Mouse (Mus musculus) liver, embryonic 15.5 days (tissue): Measurements from ENCODE around the gene Xirp2. TPM values are rescaled to one million over a fixed set of nuclear protein-coding genes. Genes with fewer than 3 reads are reported as not detected.

Source experiments
- ATAC-seq: fragments of 200-750 bp; cut with Nextera tagmentation; 2 replicates; pipeline ENCODE4 v1.8.0; 2017; ENCODE audit warnings: moderate number of reproducible peaks, mild to moderate bottlenecking, moderate library complexity; ENCODE audit not compliant: insufficient read depth
- H3K27ac ChIP-seq: fragments of 300-500 bp; sonication (generic); replicated peaks from 2 replicates; pipeline ENCODE4 v1.5.1; 2015; ENCODE audit warnings: mild to moderate bottlenecking, inconsistent platforms
- H3K27me3 ChIP-seq: fragments of 300-500 bp; sonication (generic); 2 replicates; pipeline ENCODE4 v1.6.1; 2015; ENCODE audit warnings: mild to moderate bottlenecking, inconsistent platforms
- H3K36me3 ChIP-seq: fragments of 300-500 bp; sonication (generic); replicated peaks from 2 replicates; pipeline ENCODE4 v1.6.1; 2015; ENCODE audit warnings: moderate library complexity, mild to moderate bottlenecking, inconsistent platforms
- H3K4me1 ChIP-seq: fragments of 300-500 bp; sonication (generic); replicated peaks from 2 replicates; pipeline ENCODE4 v1.6.1; 2015; ENCODE audit warnings: inconsistent platforms
- H3K4me2 ChIP-seq: fragments of 300-500 bp; sonication (generic); 2 replicates; pipeline ENCODE4 v1.6.1; 2015; ENCODE audit warnings: moderate library complexity, mild to moderate bottlenecking, inconsistent platforms
- H3K4me3 ChIP-seq: fragments of 300-500 bp; sonication (generic); replicated peaks from 2 replicates; pipeline ENCODE4 v1.5.1; 2015; ENCODE audit warnings: mild to moderate bottlenecking, inconsistent platforms
- H3K9ac ChIP-seq: fragments of 300-500 bp; sonication (generic); 2 replicates; pipeline ENCODE4 v1.6.1; 2015; ENCODE audit warnings: moderate library complexity, mild to moderate bottlenecking, inconsistent platforms
- H3K9me3 ChIP-seq: fragments of 300-500 bp; sonication (generic); replicated peaks from 2 replicates; pipeline ENCODE4 v1.6.1; 2016; ENCODE audit warnings: inconsistent platforms
- WGBS: fragments of 180-500 bp; shearing (Covaris S2); methylation state at CpG from one replicate; pipeline ENCODE4 v1.1.7; 2015; ENCODE audit warnings: mixed read lengths; ENCODE audit not compliant: insufficient replicate concordance; 5-methylcytosine and 5-hydroxymethylcytosine counted together
- polyA plus RNA-seq: library from polyadenylated mRNA; unstranded; fragments of >200 nt; fragmentation: Nextera tagmentation; extraction: Ambion mirVana; gene quantifications from 2 replicates; pipeline ENCODE4 v1.2.1, GENCODE M21; 2015

Gene Xirp2
- polyA plus RNA-seq, 1 experiment from 2014 or later: 0.01 TPM

GRCm38 (mm10) chr2:67481051-67481450 is 35.2 kb downstream of the Xirp2 start:
- H3K4me1 ChIP-seq: no peaks in the 10 kb centered on the region
- ATAC-seq: no peak
- no peak overlapping the region for H3K4me3 ChIP-seq
- H3K4me2 ChIP-seq: no peak overlapping the region
- H3K27me3 ChIP-seq: no peaks in the 10 kb centered on the region
- 52% methylated on average over 3 of the region's 3 CpGs for WGBS
- H3K27ac ChIP-seq: no peak overlapping the region
- H3K36me3 ChIP-seq: no peaks in the 10 kb centered on the region
- H3K9ac ChIP-seq: no peak overlapping the region
- no peaks in the 10 kb centered on the region for H3K9me3 ChIP-seq

- no peak overlapping the region for H3K4me2 ChIP-seq
- no peak overlapping the region for H3K27ac ChIP-seq
- WGBS: 74% methylated on average over 6 of the region's 6 CpGs
- H3K4me1 ChIP-seq: no peaks in the 10 kb centered on the region
- no peak overlapping the region for H3K4me3 ChIP-seq
- H3K27me3 ChIP-seq: no peaks in the 10 kb centered on the region
- H3K9ac ChIP-seq: no peak overlapping the region
- ATAC-seq: no peak
- H3K36me3 ChIP-seq: no peaks in the 10 kb centered on the region
- H3K9me3 ChIP-seq: no peaks in the 10 kb centered on the region
Observed at GRCm38 (mm10) chr2:67486721-67487120, 40.9 kb downstream of the Xirp2 start.

DNA sequence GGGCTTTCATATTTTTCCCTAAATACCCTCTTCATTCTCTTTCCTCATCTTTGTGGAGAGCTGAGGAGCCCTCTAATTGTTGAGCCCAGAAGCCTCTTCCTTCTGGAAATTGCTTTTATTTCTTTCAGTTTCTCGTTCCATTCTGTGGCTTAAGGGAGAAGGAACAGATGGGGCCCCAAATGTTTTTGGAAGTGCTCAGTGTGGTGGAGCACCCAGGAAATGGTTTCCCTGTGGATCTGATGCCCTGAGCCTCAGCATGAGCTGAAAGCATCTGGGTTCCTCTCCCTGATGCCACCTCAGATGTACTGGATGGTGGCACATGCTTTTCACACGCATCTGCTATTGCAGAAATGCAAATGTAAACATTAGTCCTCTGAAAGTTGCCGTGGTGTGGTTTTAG is 41.4 kb downstream of the Xirp2 start:
- no peaks in the 10 kb centered on the region for H3K27me3 ChIP-seq
- H3K27ac ChIP-seq: no peak overlapping the region
- ATAC-seq: no peak
- no peaks in the 10 kb centered on the region for H3K9me3 ChIP-seq
- WGBS: 39% methylated on average over 3 of the region's 3 CpGs
- no peak overlapping the region for H3K9ac ChIP-seq
- H3K4me1 ChIP-seq: no peaks in the 10 kb centered on the region
- H3K4me3 ChIP-seq: no peak overlapping the region
- H3K36me3 ChIP-seq: no peaks in the 10 kb centered on the region
- H3K4me2 ChIP-seq: no peak overlapping the region

GRCm38 (mm10) chr2:67488465-67489127 is 42.8 kb downstream of the Xirp2 start:
- 67% methylated on average over 11 of the region's 11 CpGs for WGBS
- H3K27me3 ChIP-seq: no peaks in the 10 kb centered on the region

DNA sequence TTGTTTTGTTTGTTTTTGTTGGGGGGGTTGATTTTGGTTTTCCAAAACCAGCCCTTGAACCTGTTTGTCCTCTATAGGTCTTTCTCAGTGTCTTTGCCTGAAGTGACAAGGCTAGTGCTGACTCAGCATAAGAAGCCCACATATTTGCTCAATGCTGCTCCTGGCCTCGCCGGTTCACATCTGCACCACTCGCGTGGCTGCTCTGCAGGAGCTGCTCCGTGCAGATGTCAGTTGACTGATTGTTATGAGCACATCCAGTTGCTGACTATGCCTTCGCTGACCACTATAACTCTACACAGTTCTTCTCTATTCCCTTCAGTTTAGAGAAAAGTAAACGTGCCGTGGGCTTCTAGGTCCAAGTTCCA is 43.3 kb downstream of the Xirp2 start:
- no peak overlapping the region for H3K9ac ChIP-seq
- H3K36me3 ChIP-seq: no peaks in the 10 kb centered on the region
- no peaks in the 10 kb centered on the region for H3K27me3 ChIP-seq
- H3K27ac ChIP-seq: no peak overlapping the region
- no peak for ATAC-seq
- H3K4me2 ChIP-seq: no peak overlapping the region
- no peaks in the 10 kb centered on the region for H3K9me3 ChIP-seq
- 71% methylated on average over 8 of the region's 8 CpGs for WGBS
- no peak overlapping the region for H3K4me3 ChIP-seq
- no peaks in the 10 kb centered on the region for H3K4me1 ChIP-seq

More at GRCm38 (mm10) chr2:67488465-67489127, 42.8 kb downstream of the Xirp2 start:
- Histone ChIP-seq H3K4me1 (no peaks in the 10 kb centered on the region), H3K4me2 (no peak overlapping the region), H3K9ac (no peak overlapping the region), H3K9me3 (no peaks in the 10 kb centered on the region), H3K27ac (no peak overlapping the region), H3K36me3 (no peaks in the 10 kb centered on the region), H3K4me3 (no peak overlapping the region)
- ATAC-seq: no peak

DNA sequence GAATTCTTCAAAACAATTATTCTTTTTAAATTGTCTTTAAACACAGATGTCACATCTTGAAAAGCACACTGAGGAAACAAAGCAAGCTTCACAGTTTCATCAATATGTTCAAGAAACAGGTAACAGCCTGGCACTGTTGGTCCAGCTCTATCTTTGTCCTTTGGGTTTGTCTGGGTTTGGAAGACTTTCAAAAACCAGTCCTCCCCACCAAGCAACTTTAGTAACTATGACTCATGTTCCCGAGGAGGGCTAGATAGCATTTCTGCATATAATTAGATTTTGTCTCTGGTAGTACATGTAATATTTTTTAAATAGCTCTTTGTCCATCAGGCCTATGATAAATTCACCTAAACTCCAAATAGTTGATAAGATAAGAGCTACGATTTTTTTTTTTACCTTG is 59.7 kb downstream of the Xirp2 start:
- H3K27ac ChIP-seq: no peak overlapping the region
- WGBS: 45% methylated on average over 2 of the region's 2 CpGs
- H3K9ac ChIP-seq: no peak overlapping the region
- no peak for ATAC-seq
- H3K36me3 ChIP-seq: no peaks in the 10 kb centered on the region
- H3K9me3 ChIP-seq: no peaks in the 10 kb centered on the region
- H3K4me1 ChIP-seq: no peaks in the 10 kb centered on the region
- no peak overlapping the region for H3K4me3 ChIP-seq
- H3K4me2 ChIP-seq: no peak overlapping the region
- no peaks in the 10 kb centered on the region for H3K27me3 ChIP-seq

GRCm38 (mm10) chr2:67516405-67516804 is 70.6 kb downstream of the Xirp2 start:
- Histone ChIP-seq H3K27me3 (no peaks in the 10 kb centered on the region), H3K9me3 (no peaks in the 10 kb centered on the region), H3K9ac (no peak overlapping the region), H3K4me1 (no peaks in the 10 kb centered on the region), H3K4me2 (no peak overlapping the region), H3K27ac (no peak overlapping the region), H3K4me3 (no peak overlapping the region), H3K36me3 (no peaks in the 10 kb centered on the region)
- ATAC-seq: no peak
- 71% methylated on average over 7 of the region's 7 CpGs for WGBS

DNA sequence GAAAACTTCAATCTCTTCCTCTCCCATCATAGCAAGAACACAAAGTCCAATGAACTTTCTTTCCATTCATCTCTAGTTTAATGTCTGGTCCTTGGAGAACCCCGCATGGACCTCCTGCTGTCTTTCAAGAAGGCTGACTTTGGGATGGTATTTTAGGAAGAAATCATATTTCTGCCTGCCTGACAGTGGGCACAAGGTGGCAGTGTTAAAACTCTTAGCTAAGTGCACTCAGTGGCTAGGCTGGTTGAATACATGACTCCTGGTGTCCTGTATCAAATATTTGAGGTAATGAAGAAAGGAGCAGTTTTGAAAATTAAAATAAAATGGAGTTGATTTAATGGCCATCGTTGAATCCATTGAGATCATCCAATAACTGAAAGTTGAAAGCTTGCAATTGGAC is 89.5 kb downstream of the Xirp2 start:
- no peak overlapping the region for H3K4me3 ChIP-seq
- no peaks in the 10 kb centered on the region for H3K9me3 ChIP-seq
- no peaks in the 10 kb centered on the region for H3K36me3 ChIP-seq
- no peak for ATAC-seq
- no peak overlapping the region for H3K4me2 ChIP-seq
- 62% methylated on average over 2 of the region's 2 CpGs for WGBS
- H3K9ac ChIP-seq: no peak overlapping the region
- no peaks in the 10 kb centered on the region for H3K27me3 ChIP-seq
- no peaks in the 10 kb centered on the region for H3K4me1 ChIP-seq
- no peak overlapping the region for H3K27ac ChIP-seq

DNA sequence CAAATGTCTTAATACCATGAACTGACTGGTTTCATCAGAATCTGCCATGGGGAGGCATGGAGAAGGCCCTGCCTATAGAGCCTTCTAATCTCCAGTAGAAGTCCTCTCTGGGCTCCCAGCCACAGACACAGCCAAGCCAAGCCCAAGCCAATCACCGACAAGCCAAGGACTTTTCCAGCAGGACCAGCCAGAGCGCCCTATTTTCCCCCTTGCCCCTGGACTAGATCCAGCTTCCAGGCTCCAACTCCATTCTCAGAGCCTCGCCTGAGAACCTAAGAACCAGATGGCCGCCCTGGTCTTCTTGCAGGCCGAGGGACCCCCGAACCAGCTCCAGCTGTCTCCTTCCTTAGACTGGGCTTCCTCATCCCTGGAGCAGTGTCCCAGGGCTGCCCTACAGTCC is 93.6 kb downstream of the Xirp2 start:
- 72% methylated on average over 6 of the region's 6 CpGs for WGBS
- H3K27ac ChIP-seq: no peak overlapping the region
- no peaks in the 10 kb centered on the region for H3K36me3 ChIP-seq
- no peaks in the 10 kb centered on the region for H3K27me3 ChIP-seq
- no peak overlapping the region for H3K4me2 ChIP-seq
- no peak for ATAC-seq
- H3K4me3 ChIP-seq: no peak overlapping the region
- no peaks in the 10 kb centered on the region for H3K4me1 ChIP-seq
- no peaks in the 10 kb centered on the region for H3K9me3 ChIP-seq
- no peak overlapping the region for H3K9ac ChIP-seq

GRCm38 (mm10) chr2:67541957-67542696 is 96.3 kb downstream of the Xirp2 start:
- H3K36me3 ChIP-seq: no peaks in the 10 kb centered on the region
- no peaks in the 10 kb centered on the region for H3K27me3 ChIP-seq
- no peak overlapping the region for H3K9ac ChIP-seq
- ATAC-seq: no peak
- H3K4me1 ChIP-seq: no peaks in the 10 kb centered on the region
- no peak overlapping the region for H3K4me2 ChIP-seq
- 67% methylated on average over 11 of the region's 11 CpGs for WGBS
- no peaks in the 10 kb centered on the region for H3K9me3 ChIP-seq
- H3K4me3 ChIP-seq: no peak overlapping the region
- no peak overlapping the region for H3K27ac ChIP-seq

GRCm38 (mm10) chr2:67544426-67544825 is 98.6 kb downstream of the Xirp2 start:
- WGBS: 67% methylated on average over 8 of the region's 8 CpGs
- H3K27me3 ChIP-seq: no peaks in the 10 kb centered on the region
- H3K27ac ChIP-seq: no peak overlapping the region
- H3K9me3 ChIP-seq: no peaks in the 10 kb centered on the region
- no peak overlapping the region for H3K4me2 ChIP-seq
- no peak overlapping the region for H3K9ac ChIP-seq
- H3K36me3 ChIP-seq: no peaks in the 10 kb centered on the region
- ATAC-seq: no peak
- H3K4me3 ChIP-seq: no peak overlapping the region
- H3K4me1 ChIP-seq: no peaks in the 10 kb centered on the region
